Mouse (Mus musculus) liver, embryonic 12.5 days (tissue): Measurements from ENCODE around the gene Akap2. TPM values are rescaled to one million over a fixed set of nuclear protein-coding genes. Genes with fewer than 3 reads are reported as not detected.
A peak's percentile ranks its signal among the peaks of the same experiment; 100 is the strongest.

ENCODE experiments used
- ATAC-seq: fragments of 200-750 bp; cut with Nextera tagmentation; 2 replicates; pipeline ENCODE4 v1.8.0; 2017; ENCODE audit warnings: moderate number of reproducible peaks, mild to moderate bottlenecking, moderate library complexity
- H3K27ac ChIP-seq: fragments of 300-500 bp; sonication (generic); 2 replicates; pipeline ENCODE4 v1.5.1; 2016; ENCODE audit warnings: mild to moderate bottlenecking
- H3K27me3 ChIP-seq: fragments of 300-500 bp; sonication (generic); replicated peaks from 2 replicates; pipeline ENCODE4 v1.6.1; 2016; ENCODE audit warnings: mild to moderate bottlenecking, moderate library complexity
- H3K36me3 ChIP-seq: fragments of 300-500 bp; sonication (generic); 2 replicates; pipeline ENCODE4 v1.6.1; 2016; ENCODE audit warnings: mild to moderate bottlenecking, moderate library complexity
- H3K4me1 ChIP-seq: fragments of 300-500 bp; sonication (generic); 2 replicates; pipeline ENCODE4 v1.6.1; 2016
- H3K4me2 ChIP-seq: fragments of 300-500 bp; sonication (generic); 2 replicates; pipeline ENCODE4 v1.6.1; 2016; ENCODE audit warnings: mild to moderate bottlenecking, moderate library complexity
- H3K4me3 ChIP-seq: fragments of 300-500 bp; sonication (generic); 2 replicates; pipeline ENCODE4 v1.5.1; 2016; ENCODE audit warnings: mild to moderate bottlenecking, moderate library complexity
- H3K9ac ChIP-seq: fragments of 300-500 bp; sonication (generic); 2 replicates; pipeline ENCODE4 v1.6.1; 2016; ENCODE audit warnings: mild to moderate bottlenecking, moderate library complexity
- H3K9me3 ChIP-seq: fragments of 300-500 bp; sonication (generic); replicated peaks from 2 replicates; pipeline ENCODE4 v1.6.1; 2016; ENCODE audit warnings: mild to moderate bottlenecking, moderate library complexity
- WGBS: fragments of 180-500 bp; shearing (Covaris S2); methylation state at CpG from one replicate; pipeline ENCODE4 v1.1.7; 2016; ENCODE audit not compliant: insufficient replicate concordance; 5-methylcytosine and 5-hydroxymethylcytosine counted together
- polyA plus RNA-seq: library from polyadenylated mRNA; unstranded; fragments of >200 nt; fragmentation: Nextera tagmentation; extraction: Ambion mirVana; gene quantifications from 2 replicates; pipeline ENCODE4 v1.2.1, GENCODE M21; 2016

Akap2 gene
- polyA plus RNA-seq, 1 experiment from 2014 or later, result 1.7 TPM

GRCm38 (mm10) chr4:57829740-57830139, 112.3 kb downstream of the Akap2 start:
- Histone ChIP-seq H3K9ac (no peak overlapping the region), H3K4me3 (no peak overlapping the region), H3K27ac (no peak overlapping the region), H3K27me3 (no peaks in the 10 kb centered on the region), H3K36me3 (no peaks in the 10 kb centered on the region), H3K4me2 (no peak overlapping the region), H3K9me3 (no peaks in the 10 kb centered on the region), H3K4me1 (peaks cover 5% of the 10 kb centered on the region; the same call in 1 of the 2 replicates)
- no peak for ATAC-seq
- WGBS, result 73% methylated on average over 3 of the region's 3 CpGs

DNA sequence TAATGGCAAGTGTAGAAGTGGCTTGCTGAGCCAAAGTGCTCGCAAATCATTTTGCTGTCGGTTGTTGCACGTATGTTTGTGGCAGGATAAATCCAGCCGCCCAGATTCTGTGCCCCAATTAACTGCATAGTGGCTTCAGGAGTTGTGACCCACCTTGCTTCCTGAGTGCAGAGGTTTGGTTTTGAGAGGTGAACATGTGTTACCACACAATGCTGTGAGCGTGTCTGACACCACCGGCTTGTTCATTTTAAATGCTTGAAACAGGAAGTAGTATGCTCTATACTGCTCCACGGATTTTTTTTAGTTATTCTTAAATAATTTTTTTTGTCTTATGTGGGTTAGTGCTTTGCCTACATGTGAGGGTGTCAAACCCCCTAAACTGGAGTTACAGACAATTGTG, 114.9 kb downstream of the Akap2 start:
- no peak overlapping the region for H3K4me2 ChIP-seq
- no peaks in the 10 kb centered on the region for H3K36me3 ChIP-seq
- H3K4me3 ChIP-seq, result no peak overlapping the region
- peaks cover 5% of the 10 kb centered on the region; the same call in 1 of the 2 replicates for H3K4me1 ChIP-seq
- no peak overlapping the region for H3K9ac ChIP-seq
- no peak overlapping the region for H3K27ac ChIP-seq
- H3K27me3 ChIP-seq, result no peaks in the 10 kb centered on the region
- H3K9me3 ChIP-seq, result no peaks in the 10 kb centered on the region
- WGBS, result 50% methylated on average over 7 of the region's 7 CpGs
- ATAC-seq, result no peak

DNA sequence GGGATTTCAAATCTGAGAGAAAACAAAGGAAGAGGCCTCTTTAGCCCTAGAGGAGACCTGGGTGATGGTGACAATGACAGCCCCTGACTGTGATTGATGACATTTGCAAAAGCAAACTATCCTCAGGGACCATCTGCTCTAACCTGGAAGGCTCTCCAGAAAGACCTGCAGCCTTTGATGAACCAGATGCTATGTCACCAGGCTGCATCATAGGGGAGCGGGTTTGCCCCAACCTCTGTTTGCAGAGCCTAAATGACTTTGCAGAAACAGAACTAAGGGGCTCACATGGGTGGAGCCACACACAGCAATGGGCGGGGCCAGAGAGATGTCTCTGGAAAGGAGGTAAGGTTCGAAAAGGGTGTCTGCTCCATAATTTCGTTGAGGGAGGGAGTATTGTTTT, 115.6 kb downstream of the Akap2 start:
- no peak for ATAC-seq
- Histone ChIP-seq H3K9ac (no peak overlapping the region), H3K9me3 (no peaks in the 10 kb centered on the region), H3K27me3 (no peaks in the 10 kb centered on the region), H3K4me3 (no peak overlapping the region), H3K36me3 (no peaks in the 10 kb centered on the region), H3K4me1 (peaks cover 5% of the 10 kb centered on the region; the same call in 1 of the 2 replicates), H3K4me2 (no peak overlapping the region), H3K27ac (no peak overlapping the region)
- WGBS, result 53% methylated on average over 4 of the region's 4 CpGs

GRCm38 (mm10) chr4:57834141-57834540, 116.7 kb downstream of the Akap2 start:
- Histone ChIP-seq H3K27ac (no peak overlapping the region), H3K4me1 (peaks cover 5% of the 10 kb centered on the region; the same call in 1 of the 2 replicates), H3K9me3 (no peaks in the 10 kb centered on the region), H3K27me3 (no peaks in the 10 kb centered on the region), H3K4me3 (no peak overlapping the region), H3K36me3 (no peaks in the 10 kb centered on the region), H3K4me2 (no peak overlapping the region), H3K9ac (no peak overlapping the region)
- WGBS, result 54% methylated on average over 4 of the region's 4 CpGs
- ATAC-seq, result no peak

DNA sequence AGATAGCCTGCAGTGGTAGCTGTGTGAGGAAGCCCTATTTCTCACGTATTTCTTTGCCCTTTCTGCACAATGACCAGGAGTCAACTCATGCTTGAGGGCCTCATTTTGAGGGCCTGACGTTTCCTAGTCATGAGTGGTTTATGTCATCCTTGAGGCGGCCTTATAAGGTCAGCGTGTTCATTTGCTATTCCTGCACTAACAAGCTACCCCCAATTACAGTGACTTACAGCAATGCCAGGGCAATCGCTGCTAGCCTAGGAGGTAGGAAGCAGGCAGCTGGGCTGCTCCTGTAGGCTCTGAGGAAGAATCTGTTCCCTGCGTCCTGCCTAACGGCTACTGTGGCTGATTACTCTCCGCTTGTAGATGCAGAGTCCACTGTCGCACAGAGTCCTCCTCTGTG, 119.6 kb downstream of the Akap2 start:
- Histone ChIP-seq H3K27me3 (no peaks in the 10 kb centered on the region), H3K27ac (no peak overlapping the region), H3K36me3 (no peaks in the 10 kb centered on the region), H3K9ac (no peak overlapping the region), H3K9me3 (no peaks in the 10 kb centered on the region), H3K4me1 (peaks cover 14% of the 10 kb centered on the region; the same call in 1 of the 2 replicates), H3K4me2 (no peak overlapping the region), H3K4me3 (no peak overlapping the region)
- no peak for ATAC-seq
- WGBS, result 64% methylated on average over 9 of the region's 9 CpGs

GRCm38 (mm10) chr4:57839343-57839742, 121.9 kb downstream of the Akap2 start:
- H3K27me3 ChIP-seq, result no peaks in the 10 kb centered on the region

DNA sequence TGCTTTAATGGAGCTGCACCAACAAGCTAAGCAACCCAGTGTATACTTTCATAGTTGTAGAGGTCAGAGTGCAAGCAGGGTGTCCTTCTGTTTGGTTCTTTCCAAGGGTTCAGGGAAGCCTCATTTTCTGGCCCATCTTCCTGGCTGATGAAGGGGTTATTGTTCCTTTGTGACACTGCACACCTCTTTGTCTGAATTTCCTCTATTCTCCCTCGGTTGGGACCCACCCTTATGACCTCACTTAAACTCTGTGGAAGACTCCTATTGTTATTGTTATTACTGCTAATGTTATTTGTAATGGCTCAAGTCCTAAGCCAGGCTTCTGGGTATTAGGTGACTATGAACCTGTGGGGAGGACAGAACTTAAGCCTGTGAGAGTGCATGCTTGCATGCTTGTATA, 124.5 kb downstream of the Akap2 start:
- WGBS, result 44% methylated on average over 1 of the region's 1 CpGs
- Histone ChIP-seq H3K4me2 (no peak overlapping the region), H3K27me3 (no peaks in the 10 kb centered on the region), H3K9ac (no peak overlapping the region), H3K36me3 (no peaks in the 10 kb centered on the region), H3K4me1 (peaks cover 9% of the 10 kb centered on the region), H3K9me3 (no peaks in the 10 kb centered on the region), H3K4me3 (no peak overlapping the region), H3K27ac (no peak overlapping the region)
- no peak for ATAC-seq

More at GRCm38 (mm10) chr4:57839343-57839742, 121.9 kb downstream of the Akap2 start:
- Histone ChIP-seq H3K9me3 (no peaks in the 10 kb centered on the region), H3K27ac (no peak overlapping the region), H3K4me1 (peaks cover 9% of the 10 kb centered on the region; the same call in 1 of the 2 replicates), H3K4me3 (no peak overlapping the region), H3K36me3 (no peaks in the 10 kb centered on the region), H3K4me2 (no peak overlapping the region), H3K9ac (no peak overlapping the region)
- ATAC-seq, result no peak
- 44% methylated on average over 4 of the region's 4 CpGs for WGBS

DNA sequence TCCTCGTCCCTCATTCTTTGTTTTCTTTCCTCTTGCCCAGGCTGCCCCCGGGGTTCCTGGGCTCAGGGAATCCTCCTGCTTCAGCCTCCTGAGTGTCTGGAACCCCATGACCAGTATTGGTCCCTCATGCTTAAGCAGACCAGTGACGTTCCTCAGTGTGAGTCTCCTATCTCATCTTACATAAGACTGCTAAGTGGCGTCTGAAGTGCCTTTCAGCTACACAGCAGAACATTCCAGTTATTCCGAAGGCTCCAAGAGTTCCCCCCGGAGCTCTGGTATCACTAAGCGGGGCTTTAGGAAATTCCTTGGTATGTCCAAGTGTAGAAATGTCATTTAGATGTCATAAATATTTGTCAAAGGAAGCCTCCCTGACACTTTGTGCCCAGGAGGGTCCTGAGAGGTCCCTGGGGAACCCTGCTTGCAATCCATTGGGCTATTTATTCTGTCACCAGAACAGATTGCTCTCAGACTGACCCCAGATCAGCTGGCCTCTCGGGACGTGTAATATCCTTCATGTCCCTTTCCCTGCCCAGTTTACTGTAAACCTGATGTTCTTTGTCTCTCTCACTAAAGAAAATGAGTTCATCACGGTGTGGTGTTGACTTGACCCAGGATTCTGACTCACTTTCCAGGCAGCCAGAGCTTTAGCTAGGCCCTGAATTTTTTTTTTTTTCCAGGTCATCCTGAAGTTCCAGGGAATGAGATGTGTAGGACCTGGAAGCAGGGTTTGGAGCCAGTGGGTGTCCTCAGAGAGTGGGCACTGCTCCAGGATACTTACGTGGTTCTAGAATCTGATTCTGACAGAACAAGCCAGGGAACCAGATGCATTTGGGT, 125.2 kb downstream of the Akap2 start:
- no peak overlapping the region for H3K4me3 ChIP-seq
- no peaks in the 10 kb centered on the region for H3K36me3 ChIP-seq
- 69% methylated on average over 11 of the region's 11 CpGs for WGBS
- no peak overlapping the region for H3K9ac ChIP-seq
- H3K4me2 ChIP-seq, result no peak overlapping the region
- ATAC-seq, result no peak
- H3K4me1 ChIP-seq, result peaks cover 15% of the 10 kb centered on the region
- no peaks in the 10 kb centered on the region for H3K9me3 ChIP-seq
- no peaks in the 10 kb centered on the region for H3K27me3 ChIP-seq
- H3K27ac ChIP-seq, result no peak overlapping the region

DNA sequence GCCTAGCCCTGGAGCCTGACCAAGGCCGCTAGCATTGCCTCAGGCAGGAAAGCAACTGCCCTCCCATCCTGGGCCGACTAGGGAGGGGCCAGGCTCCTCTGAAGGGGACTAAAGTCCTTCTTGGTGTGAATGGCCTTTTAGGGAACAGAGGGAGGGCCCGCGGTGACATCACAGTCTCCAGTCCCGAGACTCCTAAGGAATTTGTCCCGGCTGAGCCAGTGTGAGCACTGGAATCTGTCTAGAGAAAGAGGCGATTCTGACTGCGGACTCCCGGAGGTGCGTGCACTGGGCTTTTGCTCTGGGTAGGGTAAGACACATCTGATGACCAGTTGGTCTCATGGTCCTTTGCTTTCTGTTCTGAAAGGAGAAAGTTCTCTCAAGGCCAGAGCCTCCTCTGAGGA, 127.6 kb downstream of the Akap2 start:
- H3K9ac ChIP-seq, result no peak overlapping the region
- peaks cover 17% of the 10 kb centered on the region for H3K4me1 ChIP-seq
- H3K36me3 ChIP-seq, result no peaks in the 10 kb centered on the region
- no peaks in the 10 kb centered on the region for H3K27me3 ChIP-seq
- peak overlapping the region; percentile 34 for H3K4me2 ChIP-seq
- H3K4me3 ChIP-seq, result peak overlapping the region; percentile 16; the same call in 1 of the 2 replicates
- 29% methylated on average over 10 of the region's 10 CpGs for WGBS
- no peaks in the 10 kb centered on the region for H3K9me3 ChIP-seq
- H3K27ac ChIP-seq, result peak overlapping the region; percentile 29; the same call in 1 of the 2 replicates
- peak; percentile 54; the same call in 1 of the 2 replicates for ATAC-seq

DNA sequence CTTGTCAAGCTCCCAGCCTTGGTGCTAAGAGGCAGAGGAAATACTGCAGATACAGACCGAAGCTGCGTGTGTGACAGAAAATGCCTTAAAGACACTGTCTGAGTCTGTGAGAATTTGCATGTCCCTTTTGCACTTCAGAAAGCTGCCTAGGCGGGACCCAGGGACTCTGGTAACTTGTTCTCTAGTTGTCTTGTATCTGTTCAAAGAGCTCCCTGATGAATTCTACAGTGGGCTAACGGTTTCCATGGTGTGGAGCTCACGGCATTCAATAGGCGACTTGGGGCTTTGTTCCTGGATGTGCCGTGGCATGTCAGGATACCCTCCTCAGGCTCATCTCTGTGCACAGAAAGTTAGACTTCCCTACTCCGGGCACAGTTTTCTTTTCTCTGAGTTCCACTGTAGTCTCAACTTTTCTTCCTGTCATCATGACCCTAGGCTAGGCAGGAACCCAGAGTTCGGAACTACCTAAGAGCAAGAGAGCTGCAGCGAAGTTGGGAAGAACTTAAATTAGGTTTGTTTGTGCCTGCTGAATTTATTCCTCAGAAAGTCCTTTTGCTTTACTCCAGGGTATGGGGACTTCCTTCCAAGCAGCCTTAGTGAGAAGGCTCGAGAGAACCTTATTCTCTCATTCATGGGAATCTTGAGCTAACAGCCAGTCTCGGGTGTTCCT, 128.2 kb downstream of the Akap2 start:
- peak overlapping the region; percentile 34 for H3K4me2 ChIP-seq
- H3K27ac ChIP-seq, result peak overlapping the region; percentile 29; the same call in 1 of the 2 replicates
- 49% methylated on average over 12 of the region's 12 CpGs for WGBS
- no peaks in the 10 kb centered on the region for H3K27me3 ChIP-seq
- H3K4me1 ChIP-seq, result peaks cover 11% of the 10 kb centered on the region
- H3K36me3 ChIP-seq, result no peaks in the 10 kb centered on the region
- H3K9ac ChIP-seq, result no peak overlapping the region
- ATAC-seq, result no peak
- H3K4me3 ChIP-seq, result peak overlapping the region; percentile 16; the same call in 1 of the 2 replicates
- H3K9me3 ChIP-seq, result no peaks in the 10 kb centered on the region

GRCm38 (mm10) chr4:57846381-57846990, 129.0 kb downstream of the Akap2 start:
- ATAC-seq, result no peak
- H3K4me3 ChIP-seq, result 0 out of 2 replicates have a peak overlapping the region, but pooled peaks have one; percentile 16
- H3K9ac ChIP-seq, result no peak overlapping the region
- no peaks in the 10 kb centered on the region for H3K27me3 ChIP-seq
- peaks cover 10% of the 10 kb centered on the region for H3K4me1 ChIP-seq
- H3K4me2 ChIP-seq, result peak overlapping the region; percentile 34; the same call in 1 of the 2 replicates
- 39% methylated on average over 11 of the region's 12 CpGs for WGBS
- H3K36me3 ChIP-seq, result no peaks in the 10 kb centered on the region
- no peaks in the 10 kb centered on the region for H3K9me3 ChIP-seq
- H3K27ac ChIP-seq, result no peak overlapping the region
